Mouse (Mus musculus) E14TG2a.4 (cell line): ENCODE measurements around the gene Sp9.

ENCODE experiments used
- CTCF ChIP-seq: conservative IDR thresholded peaks from 2 replicates; pipeline ENCODE4 v1.5.1; 2014; ENCODE audit warnings: low read length
- POU5F1 ChIP-seq: IDR thresholded peaks from 2 replicates; pipeline ENCODE4 v1.6.1; 2014; ENCODE audit warnings: low read length, borderline replicate concordance

- no peak for TF ChIP-seq POU5F1
- no peak for TF ChIP-seq CTCF
These were observed 3.7 kb downstream of the Sp9 start for GRCm38 (mm10) chr2:73275261-73276040.
